Mouse (Mus musculus): ENCODE data around the gene Sdc4.

The Sdc4 gene

DNA sequence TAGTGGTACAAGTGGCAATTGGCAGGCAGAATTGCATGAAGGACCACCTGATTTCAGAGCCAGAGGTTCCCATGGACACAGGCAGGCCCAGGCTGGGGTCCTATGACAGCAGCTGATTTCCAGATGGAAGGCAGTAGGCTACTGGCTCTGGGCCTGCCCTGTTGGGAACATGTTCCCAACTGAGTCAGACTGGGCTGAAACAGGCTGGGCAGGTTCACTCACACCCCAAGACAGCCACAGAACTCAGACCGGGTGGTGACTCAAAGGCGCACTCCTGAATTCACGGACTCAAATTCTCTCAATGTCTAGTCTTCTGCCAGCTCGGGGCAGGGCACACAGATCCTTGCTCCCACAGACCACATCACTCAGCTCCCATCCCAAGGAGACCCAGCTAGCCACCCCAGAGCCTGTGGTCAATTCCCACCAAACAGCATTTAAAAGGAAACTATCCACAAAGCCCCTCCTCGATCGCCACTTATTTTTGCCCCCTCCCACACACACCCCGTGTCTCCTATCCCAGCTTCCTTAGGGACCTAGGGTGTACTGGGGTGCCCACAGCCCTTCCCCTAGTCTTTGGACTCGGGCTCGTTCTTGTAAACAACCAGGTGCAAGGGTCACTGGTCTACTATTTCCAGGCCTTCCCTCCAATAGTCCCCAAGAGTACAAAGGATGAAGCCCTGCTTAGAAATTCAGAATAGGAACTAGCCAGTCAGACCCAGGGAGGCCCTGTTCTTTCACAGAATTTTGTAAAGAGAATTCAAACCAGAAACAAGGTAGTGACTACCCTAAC is 11.8 kb downstream of the Sdc4 start:
- no peak for DNase-seq (ENCODE audit: low spot score in 2 of 2)

GRCm38 (mm10) chr2:164430697-164431096 is 13.0 kb downstream of the Sdc4 start:
- no peak for DNase-seq (ENCODE audit: low spot score in 2 of 2)

GRCm38 (mm10) chr2:164429881-164430615 is 13.6 kb downstream of the Sdc4 start:
- no peak for DNase-seq (ENCODE audit: low spot score in 2 of 2)

- DNase-seq (ENCODE audit: low spot score in 2 of 2) = no peak
Measured at GRCm38 (mm10) chr2:164428451-164428850, 15.2 kb downstream of the Sdc4 start.

GRCm38 (mm10) chr2:164426952-164427351 is 16.7 kb downstream of the Sdc4 start:
- DNase-seq (ENCODE audit: low spot score in 2 of 2) = no peak

GRCm38 (mm10) chr2:164426121-164426520 is 17.6 kb downstream of the Sdc4 start:
- DNase-seq (ENCODE audit: low spot score in 2 of 2) = no peak

GRCm38 (mm10) chr2:164425401-164425800 is 18.3 kb downstream of the Sdc4 start:
- DNase-seq (ENCODE audit: low spot score in 2 of 2) = no peak

DNA sequence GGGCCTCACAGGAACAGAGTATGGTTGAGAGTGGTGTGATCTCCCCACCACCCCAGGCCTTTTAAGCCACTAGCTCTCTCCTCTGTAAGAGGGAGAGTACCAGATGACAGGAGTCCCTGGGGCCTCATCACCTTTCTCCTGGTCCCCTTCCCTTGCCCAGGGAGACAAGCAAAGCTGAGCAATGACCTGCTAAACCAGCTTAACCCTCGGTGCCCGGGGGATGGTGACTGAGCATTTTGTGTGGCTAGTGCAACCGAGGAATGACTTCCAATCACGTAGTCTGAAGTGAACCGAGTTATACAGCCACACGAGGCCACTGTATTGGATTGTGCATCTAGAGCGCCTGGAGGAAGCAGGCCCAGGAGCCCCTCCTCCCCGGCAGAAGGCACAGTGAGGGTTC is 19.3 kb downstream of the Sdc4 start:
- no peak for DNase-seq (ENCODE audit: low spot score in 2 of 2)

DNA sequence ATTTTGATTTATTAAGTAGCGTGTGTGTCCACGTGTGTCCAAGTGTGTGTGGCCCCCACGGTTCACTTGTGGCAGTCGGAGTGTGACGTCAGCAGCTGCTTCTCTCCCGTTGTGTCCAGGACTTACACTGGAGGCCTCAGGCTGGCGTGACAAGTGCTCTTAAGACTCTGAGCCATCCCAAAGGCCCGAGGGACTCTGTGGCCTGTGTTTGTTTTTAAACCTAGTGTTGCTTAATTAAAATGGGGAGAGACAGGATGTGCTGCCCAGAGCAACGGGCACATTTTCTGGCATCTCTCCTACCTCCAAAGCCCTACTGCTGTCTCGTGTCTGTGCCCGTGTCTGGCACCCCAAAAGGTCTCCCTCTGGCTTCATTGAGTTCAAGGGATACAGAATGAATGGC is 20.2 kb downstream of the Sdc4 start:
- no peak for DNase-seq (ENCODE audit: low spot score in 2 of 2)

DNA sequence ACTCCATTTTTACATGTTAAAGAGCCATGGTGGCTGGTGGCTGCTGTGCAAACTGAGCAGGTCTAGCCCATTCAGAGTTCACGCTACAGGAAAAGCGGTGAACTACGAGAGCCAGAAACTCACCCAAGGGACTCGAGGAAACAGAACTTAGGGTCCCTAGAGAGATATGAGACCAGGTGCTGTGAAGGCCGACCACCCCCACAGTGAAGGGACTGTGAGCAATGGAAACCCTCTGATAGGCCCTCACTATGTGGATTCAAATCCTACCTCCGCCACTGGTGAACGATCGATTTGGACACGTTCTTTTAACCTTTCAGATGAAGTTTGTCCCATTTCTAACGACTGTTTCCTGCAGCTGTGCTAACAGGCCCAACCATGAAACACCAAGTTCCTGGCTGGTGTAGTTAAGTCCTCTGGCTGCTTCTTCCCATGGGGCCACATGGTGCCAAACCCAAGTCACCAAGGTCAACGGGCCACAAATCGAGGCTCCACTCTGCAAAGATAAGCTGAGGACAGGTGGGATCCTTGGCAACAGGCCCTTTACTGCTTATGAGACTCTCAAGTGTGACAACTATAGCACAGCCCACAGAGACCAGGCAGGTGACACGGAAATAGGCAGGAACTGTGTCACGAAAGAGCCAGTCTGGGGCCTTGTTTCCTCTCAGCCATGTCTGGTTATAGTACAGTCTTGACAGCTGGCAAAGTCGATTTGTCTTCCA is 20.9 kb downstream of the Sdc4 start:
- DNase-seq (ENCODE audit: low spot score in 2 of 2) = no peak

- no peak for DNase-seq (ENCODE audit: low spot score in 2 of 2)
Measured at GRCm38 (mm10) chr2:164421979-164422378, 21.7 kb downstream of the Sdc4 start.

DNA sequence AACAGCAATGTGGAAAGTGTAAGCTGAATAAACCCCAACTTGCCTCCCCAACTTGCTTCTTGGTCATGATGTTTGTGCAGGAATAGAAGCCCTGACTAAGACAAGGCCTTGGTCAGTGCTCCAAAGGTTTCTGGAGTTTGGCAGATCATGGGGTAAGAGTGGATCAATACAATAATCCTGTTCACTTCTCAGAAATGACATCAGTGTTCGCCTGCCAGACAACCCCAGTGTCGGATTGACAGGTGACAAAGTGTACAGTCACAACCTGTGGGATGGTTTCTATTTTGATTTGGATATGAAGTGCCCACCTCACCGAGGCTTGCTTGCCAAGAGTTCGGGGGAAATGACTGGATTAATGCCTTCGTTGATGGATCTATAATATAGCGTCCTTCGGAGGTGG is 22.4 kb downstream of the Sdc4 start:
- DNase-seq (ENCODE audit: low spot score in 2 of 2) = no peak

DNA sequence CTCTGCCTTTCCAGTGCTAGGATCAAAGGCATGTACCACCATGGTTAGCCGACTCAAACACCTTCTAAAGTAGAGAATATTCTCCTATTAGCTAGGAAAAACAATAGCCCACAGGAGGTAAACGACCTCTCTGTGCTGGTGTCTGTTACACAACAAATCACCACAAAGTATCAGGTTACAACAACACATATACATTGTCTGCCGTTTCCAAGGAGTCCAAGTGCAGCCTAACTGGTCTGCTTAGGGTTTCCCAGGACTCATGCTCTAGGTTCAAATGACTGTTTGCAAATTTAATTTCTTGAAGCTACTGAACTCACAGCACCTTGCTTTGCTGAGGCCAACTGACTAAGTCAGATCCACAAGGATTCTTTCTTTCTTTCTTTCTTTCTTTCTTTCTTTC is 24.2 kb downstream of the Sdc4 start:
- DNase-seq (ENCODE audit: low spot score in 2 of 2) = no peak

- no peak for DNase-seq (ENCODE audit: low spot score in 2 of 2)
Measured at GRCm38 (mm10) chr2:164418308-164418875, 25.3 kb downstream of the Sdc4 start.

GRCm38 (mm10) chr2:164417198-164417597 is 26.5 kb downstream of the Sdc4 start:
- no peak for DNase-seq (ENCODE audit: low spot score in 2 of 2)

DNA sequence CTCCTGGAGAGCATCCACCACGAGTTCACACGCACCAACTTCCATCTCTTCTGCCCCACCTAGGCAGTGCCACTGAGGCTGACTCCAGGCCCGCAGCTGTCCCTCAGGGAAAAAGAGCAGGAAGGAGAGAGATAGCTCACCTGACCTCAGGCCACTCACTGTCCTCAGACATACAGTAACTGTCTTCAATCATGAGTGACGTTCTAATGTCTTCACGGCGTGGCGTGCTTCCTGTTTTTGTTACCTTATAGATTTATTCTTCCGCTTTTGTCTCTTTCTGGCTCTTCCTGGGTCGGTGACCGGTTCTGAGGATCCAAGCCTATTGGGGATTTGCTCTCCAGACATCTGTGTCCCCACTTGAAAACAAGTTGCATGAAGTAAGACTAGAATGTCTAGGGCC is 29.1 kb downstream of the Sdc4 start:
- DNase-seq (ENCODE audit: low spot score in 2 of 2) = no peak

DNA sequence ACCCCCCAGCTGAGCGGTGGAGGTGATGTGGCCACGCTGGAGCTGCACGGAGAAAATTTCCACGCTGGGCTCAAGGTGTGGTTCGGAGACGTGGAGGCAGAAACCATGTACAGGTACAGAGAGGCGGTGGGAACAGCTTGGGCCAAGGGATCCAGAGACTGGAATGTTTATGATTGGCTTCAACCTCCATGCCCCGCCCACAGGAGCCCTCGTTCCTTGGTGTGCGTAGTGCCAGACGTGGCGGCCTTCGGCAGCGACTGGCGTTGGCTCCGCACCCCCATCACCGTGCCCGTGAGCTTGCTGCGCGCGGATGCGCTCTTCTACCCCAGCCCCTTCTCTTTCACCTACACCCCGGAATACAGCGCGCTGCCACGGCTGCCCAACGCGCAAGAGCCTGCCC is 29.5 kb downstream of the Sdc4 start:
- DNase-seq (ENCODE audit: low spot score in 2 of 2) = no peak

- DNase-seq (ENCODE audit: low spot score in 2 of 2) = peak in 1 of 2 experiments; percentile 53
Measured at GRCm38 (mm10) chr2:164407708-164408107, 36.0 kb downstream of the Sdc4 start.

- DNase-seq (ENCODE audit: low spot score in 2 of 2) = no peak
Measured at GRCm38 (mm10) chr2:164405519-164405918, 38.2 kb downstream of the Sdc4 start.

DNA sequence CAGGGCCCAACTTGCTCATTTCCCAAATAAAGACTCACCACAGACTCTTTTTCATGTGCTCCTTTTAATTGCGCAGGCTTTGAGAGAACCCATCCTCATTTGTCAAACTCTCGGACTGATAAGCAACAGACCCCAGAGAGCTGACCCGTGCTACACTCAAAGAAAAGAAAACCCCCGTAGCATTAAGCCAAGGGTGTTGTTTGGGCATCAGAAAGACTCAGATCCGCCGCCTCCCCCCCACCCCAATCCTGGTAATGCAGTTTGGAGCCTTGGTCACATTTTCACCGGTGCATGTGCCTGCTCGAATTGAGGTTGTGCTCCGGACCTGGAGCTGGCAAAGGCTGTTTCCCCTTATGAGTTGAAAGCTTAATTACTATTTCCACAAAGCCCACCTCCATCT is 38.6 kb downstream of the Sdc4 start, which contains the start of gene Matn4:
Gene Matn4 (minus strand): TSS at position 101 of the 400 bp plus-strand sequence.
- no peak for DNase-seq (ENCODE audit: low spot score in 2 of 2)

- DNase-seq (ENCODE audit: low spot score in 2 of 2) = no peak
Measured at GRCm38 (mm10) chr2:164404082-164404990, 39.4 kb downstream of the Sdc4 start.
